Mouse (Mus musculus): Measurements from ENCODE around the gene Kiss1r. TPM values are rescaled to one million over a fixed set of nuclear protein-coding genes. Genes with fewer than 3 reads are reported as not detected.

Kiss1r gene
- polyA plus RNA-seq (2014; fragmentation: Nextera tagmentation; extraction: Ambion mirVana): 0.55 and 1.0 TPM in 2 replicates

GRCm38 (mm10) chr10:79916808-79917531 is at the start of gene Kiss1r:
TSS of gene Kiss1r (plus strand) at chr10:79916971.
- peaks cover 21% of the 10 kb centered on the region for H3K4me1 ChIP-seq (replicated peaks; ENCODE audit: control insufficient read depth, insufficient read depth, low read length)
- H3K4me2 ChIP-seq (ENCODE audit: low read depth, low read length, severe bottlenecking): peak within 1 kb of the TSS; percentile 83
- H3K4me3 ChIP-seq (ENCODE audit: low read depth, low read length): peak within 1 kb of the TSS; percentile 81
- ATAC-seq (replicated peaks; ENCODE audit: low FRiP score) (peak; percentile 87), DNase-seq (ENCODE audit: low spot score) (peak; percentile 90)
- no peak within 1 kb of the TSS; the same call in 1 of the 2 replicates for H3K27ac ChIP-seq (ENCODE audit: low read depth, low read length)
- peak within 1 kb of the TSS; percentile 94 for H3K9ac ChIP-seq (ENCODE audit: low read length)
- H3K27me3 ChIP-seq (ENCODE audit: control insufficient read depth, insufficient read depth, low read length): peaks cover 48% of the 10 kb centered on the region
- no peaks in the 10 kb centered on the region for H3K9me3 ChIP-seq (ENCODE audit: control insufficient read depth, low read length)
- no peaks in the 10 kb centered on the region for H3K36me3 ChIP-seq (ENCODE audit: control insufficient read depth, insufficient read depth, low read length)
- 2% methylated on average over 42 of the region's 42 CpGs for WGBS

DNA sequence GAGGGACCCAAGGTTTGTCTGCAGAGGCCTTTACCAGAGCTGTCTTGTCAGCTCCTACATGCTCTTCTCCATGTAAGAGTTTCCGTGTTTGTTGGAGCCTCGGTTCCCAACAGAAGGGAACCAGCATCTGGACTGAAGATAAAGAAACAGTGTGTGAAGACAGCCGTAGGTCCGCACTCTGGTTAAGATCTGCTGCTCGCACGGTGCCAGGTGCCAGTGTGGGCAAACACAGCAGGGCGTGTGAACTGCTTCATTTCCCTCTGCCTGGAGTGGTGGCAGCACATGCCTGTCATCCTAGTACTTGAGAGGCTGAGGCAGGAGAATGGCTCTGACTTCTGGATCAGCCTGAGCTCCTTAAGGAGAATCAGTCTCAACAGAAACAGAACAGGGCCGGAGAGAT is 44.9 kb upstream of the Kiss1r start:
- Histone ChIP-seq H3K36me3 (ENCODE audit: control insufficient read depth, insufficient read depth, low read length) (peaks cover 4% of the 10 kb centered on the region), H3K27me3 (ENCODE audit: control insufficient read depth, insufficient read depth, low read length) (no peaks in the 10 kb centered on the region), H3K4me3 (ENCODE audit: low read depth, low read length) (no peak overlapping the region), H3K27ac (ENCODE audit: low read depth, low read length) (no peak overlapping the region), H3K9ac (ENCODE audit: low read length) (no peak overlapping the region), H3K4me1 (replicated peaks; ENCODE audit: control insufficient read depth, insufficient read depth, low read length) (peaks cover 10% of the 10 kb centered on the region; the same call in 1 of the 2 replicates), H3K4me2 (ENCODE audit: low read depth, low read length, severe bottlenecking) (no peak overlapping the region), H3K9me3 (ENCODE audit: control insufficient read depth, low read length) (no peaks in the 10 kb centered on the region)
- ATAC-seq (replicated peaks; ENCODE audit: low FRiP score) (no peak), DNase-seq (ENCODE audit: low spot score) (no peak)
- 91% methylated on average over 8 of the region's 8 CpGs for WGBS

GRCm38 (mm10) chr10:79872862-79873261 is 43.9 kb upstream of the Kiss1r start:
- Histone ChIP-seq H3K4me3 (ENCODE audit: low read depth, low read length) (peak overlapping the region; percentile 78), H3K9ac (ENCODE audit: low read length) (peak overlapping the region; percentile 97), H3K36me3 (ENCODE audit: control insufficient read depth, insufficient read depth, low read length) (peaks cover 4% of the 10 kb centered on the region), H3K4me1 (replicated peaks; ENCODE audit: control insufficient read depth, insufficient read depth, low read length) (peaks cover 10% of the 10 kb centered on the region; the same call in 1 of the 2 replicates), H3K4me2 (ENCODE audit: low read depth, low read length, severe bottlenecking) (peak overlapping the region; percentile 79), H3K27me3 (ENCODE audit: control insufficient read depth, insufficient read depth, low read length) (no peaks in the 10 kb centered on the region), H3K27ac (ENCODE audit: low read depth, low read length) (no peak overlapping the region), H3K9me3 (ENCODE audit: control insufficient read depth, low read length) (no peaks in the 10 kb centered on the region)
- WGBS: 41% methylated on average over 3 of the region's 3 CpGs
- ATAC-seq (replicated peaks; ENCODE audit: low FRiP score) (no peak), DNase-seq (ENCODE audit: low spot score) (no peak)

GRCm38 (mm10) chr10:79873313-79873712 is 43.5 kb upstream of the Kiss1r start:
- Histone ChIP-seq H3K9me3 (ENCODE audit: control insufficient read depth, low read length) (no peaks in the 10 kb centered on the region), H3K4me3 (ENCODE audit: low read depth, low read length) (peak overlapping the region; percentile 78), H3K4me2 (ENCODE audit: low read depth, low read length, severe bottlenecking) (peak overlapping the region; percentile 79), H3K27ac (ENCODE audit: low read depth, low read length) (0 out of 2 replicates have a peak overlapping the region, but pooled peaks have one; percentile 78), H3K27me3 (ENCODE audit: control insufficient read depth, insufficient read depth, low read length) (no peaks in the 10 kb centered on the region), H3K4me1 (replicated peaks; ENCODE audit: control insufficient read depth, insufficient read depth, low read length) (peaks cover 10% of the 10 kb centered on the region; the same call in 1 of the 2 replicates), H3K36me3 (ENCODE audit: control insufficient read depth, insufficient read depth, low read length) (peaks cover 4% of the 10 kb centered on the region), H3K9ac (ENCODE audit: low read length) (peak overlapping the region; percentile 97)
- 10% methylated on average over 6 of the region's 6 CpGs for WGBS
- DNase-seq (ENCODE audit: low spot score) (no peak), ATAC-seq (replicated peaks; ENCODE audit: low FRiP score) (0 out of 2 replicates have a peak, but pooled peaks have one; percentile 5)

DNA sequence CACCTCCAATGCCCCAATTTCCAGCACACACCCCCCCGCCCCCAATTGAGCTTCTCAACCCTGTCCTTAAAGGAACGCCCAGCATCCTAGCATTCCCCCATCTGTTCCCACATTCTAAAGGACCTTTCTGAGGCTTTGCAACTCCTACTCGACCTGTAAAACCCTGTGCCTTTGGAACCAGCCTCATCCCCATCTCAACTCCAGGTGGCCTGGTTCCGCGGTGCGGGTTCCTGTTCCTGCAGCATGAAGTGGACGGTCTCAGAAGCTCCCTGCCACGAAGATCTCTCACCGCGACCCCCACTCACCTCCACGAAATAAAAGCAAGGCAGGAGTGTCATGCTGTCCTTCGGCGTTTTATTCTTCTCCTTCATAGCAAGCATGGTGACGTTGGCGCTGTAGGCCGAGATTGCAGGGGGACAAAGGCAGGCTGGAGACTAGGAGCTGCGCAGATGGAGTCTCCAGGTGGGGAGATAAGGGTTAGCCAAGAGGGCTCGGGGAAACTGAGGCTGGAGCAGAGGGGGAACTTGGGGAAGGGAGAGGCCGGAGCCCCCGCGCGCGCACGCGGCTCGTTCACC is 43.0 kb upstream of the Kiss1r start:
- peak overlapping the region; percentile 97 for H3K9ac ChIP-seq (ENCODE audit: low read length)
- H3K36me3 ChIP-seq (ENCODE audit: control insufficient read depth, insufficient read depth, low read length): peaks cover 4% of the 10 kb centered on the region
- H3K27me3 ChIP-seq (ENCODE audit: control insufficient read depth, insufficient read depth, low read length): no peaks in the 10 kb centered on the region
- no peaks in the 10 kb centered on the region for H3K9me3 ChIP-seq (ENCODE audit: control insufficient read depth, low read length)
- H3K4me2 ChIP-seq (ENCODE audit: low read depth, low read length, severe bottlenecking): peak overlapping the region; percentile 79
- peak overlapping the region; percentile 78 for H3K4me3 ChIP-seq (ENCODE audit: low read depth, low read length)
- WGBS: 1% methylated on average over 26 of the region's 26 CpGs
- ATAC-seq (replicated peaks; ENCODE audit: low FRiP score) (peak; percentile 1), DNase-seq (ENCODE audit: low spot score) (no peak)
- H3K27ac ChIP-seq (ENCODE audit: low read depth, low read length): peak overlapping the region; percentile 78
- H3K4me1 ChIP-seq (replicated peaks; ENCODE audit: control insufficient read depth, insufficient read depth, low read length): peaks cover 10% of the 10 kb centered on the region; the same call in 1 of the 2 replicates

GRCm38 (mm10) chr10:79874290-79874862 is 42.4 kb upstream of the Kiss1r start, which contains the start of the genes Prtn3 and Plppr3:
TSS of gene Prtn3 (plus strand) at chr10:79874476.
TSS of gene Plppr3 (minus strand) at chr10:79874634.
- no peaks in the 10 kb centered on the region for H3K9me3 ChIP-seq (ENCODE audit: control insufficient read depth, low read length)
- H3K36me3 ChIP-seq (ENCODE audit: control insufficient read depth, insufficient read depth, low read length): peaks cover 4% of the 10 kb centered on the region
- peak within 1 kb of the TSS; percentile 97 for H3K9ac ChIP-seq (ENCODE audit: low read length)
- H3K27ac ChIP-seq (ENCODE audit: low read depth, low read length): peak within 1 kb of the TSS; percentile 78
- H3K4me1 ChIP-seq (replicated peaks; ENCODE audit: control insufficient read depth, insufficient read depth, low read length): peaks cover 10% of the 10 kb centered on the region; the same call in 1 of the 2 replicates
- H3K27me3 ChIP-seq (ENCODE audit: control insufficient read depth, insufficient read depth, low read length): no peaks in the 10 kb centered on the region
- DNase-seq (ENCODE audit: low spot score) (peak; percentile 91), ATAC-seq (replicated peaks; ENCODE audit: low FRiP score) (peak; percentile 89)
- H3K4me2 ChIP-seq (ENCODE audit: low read depth, low read length, severe bottlenecking): peak within 1 kb of the TSS; percentile 79
- peak within 1 kb of the TSS; percentile 78 for H3K4me3 ChIP-seq (ENCODE audit: low read depth, low read length)
- under 1% methylated on average over 48 of the region's 57 CpGs for WGBS

GRCm38 (mm10) chr10:79877174-79877573 is 39.6 kb upstream of the Kiss1r start:
- DNase-seq (ENCODE audit: low spot score) (no peak), ATAC-seq (replicated peaks; ENCODE audit: low FRiP score) (no peak)
- Histone ChIP-seq H3K9ac (ENCODE audit: low read length) (no peak overlapping the region), H3K4me3 (ENCODE audit: low read depth, low read length) (no peak overlapping the region), H3K27me3 (ENCODE audit: control insufficient read depth, insufficient read depth, low read length) (peaks cover 4% of the 10 kb centered on the region), H3K36me3 (ENCODE audit: control insufficient read depth, insufficient read depth, low read length) (no peaks in the 10 kb centered on the region), H3K9me3 (ENCODE audit: control insufficient read depth, low read length) (no peaks in the 10 kb centered on the region), H3K4me1 (replicated peaks; ENCODE audit: control insufficient read depth, insufficient read depth, low read length) (peaks cover 13% of the 10 kb centered on the region; the same call in 1 of the 2 replicates), H3K4me2 (ENCODE audit: low read depth, low read length, severe bottlenecking) (no peak overlapping the region), H3K27ac (ENCODE audit: low read depth, low read length) (no peak overlapping the region)
- 60% methylated on average over 1 of the region's 1 CpGs for WGBS

- no peaks in the 10 kb centered on the region for H3K9me3 ChIP-seq (ENCODE audit: control insufficient read depth, low read length)
- no peak overlapping the region for H3K4me3 ChIP-seq (ENCODE audit: low read depth, low read length)
- no peaks in the 10 kb centered on the region for H3K36me3 ChIP-seq (ENCODE audit: control insufficient read depth, insufficient read depth, low read length)
- ATAC-seq (replicated peaks; ENCODE audit: low FRiP score): no peak
- peaks cover 9% of the 10 kb centered on the region for H3K27me3 ChIP-seq (ENCODE audit: control insufficient read depth, insufficient read depth, low read length)
- no peak overlapping the region for H3K4me2 ChIP-seq (ENCODE audit: low read depth, low read length, severe bottlenecking)
- peaks cover 10% of the 10 kb centered on the region; the same call in 1 of the 2 replicates for H3K4me1 ChIP-seq (replicated peaks; ENCODE audit: control insufficient read depth, insufficient read depth, low read length)
- no peak for DNase-seq (ENCODE audit: low spot score)
- 51% methylated on average over 12 of the region's 12 CpGs for WGBS
- no peak overlapping the region for H3K27ac ChIP-seq (ENCODE audit: low read depth, low read length)
- H3K9ac ChIP-seq (ENCODE audit: low read length): no peak overlapping the region
These were observed 39.0 kb upstream of the Kiss1r start for GRCm38 (mm10) chr10:79877757-79878156.
